In genomic region chr17:32771213-32771612, GRCm38 (mm10) we compare ENCODE assay signal across 10 mouse cellular contexts. TPM values are rescaled to one million over a fixed set of nuclear protein-coding genes. Genes with fewer than 3 reads are reported as not detected.
A peak's percentile ranks its signal among the peaks of the same experiment; 100 is the strongest.
DNase-seq lines count a peak whose midpoint lies in the region; ATAC-seq and TF ChIP-seq lines count a peak whose summit lies in the region.
"Had no signal": no experiment of that assay in that cellular context is flagged by ENCODE, and none has a peak within 500 bp of the region (broad histone marks: within the 10 kb centered on the region; RNA-seq: fewer than 3 reads in every experiment).

No protein-coding gene starts in this region.

- H3K9me3 ChIP-seq in midbrain, embryonic 16.5 days (replicated peaks; ENCODE audit: control insufficient read depth, low read length, poor library complexity, severe bottlenecking): peaks cover 4% of the 10 kb centered on the region; the same call in 1 of the 2 replicates

- peaks cover 5% of the 10 kb centered on the region; the same call in 1 of the 2 replicates for H3K4me1 ChIP-seq in cerebellum, adult 2 months (ENCODE audit: control insufficient read depth, insufficient read depth, low read length)
- H3K4me1 ChIP-seq in midbrain, embryonic 16.5 days (ENCODE audit: control insufficient read depth, insufficient read depth, low read length): no peaks in the 10 kb centered on the region
- H3K4me1 ChIP-seq: forebrain, embryonic 10.5 days had no signal

- H3K4me3 ChIP-seq in cerebellum, adult 2 months (replicated peaks; ENCODE audit: insufficient read depth, low read depth, low read length): no peak overlapping the region
- no peak overlapping the region for H3K4me3 ChIP-seq in midbrain, embryonic 16.5 days (ENCODE audit: low read depth, low read length)
- H3K4me3 ChIP-seq: forebrain, embryonic 10.5 days had no signal

- no peak for TF ChIP-seq POLR2A in cerebellum, adult 2 months (IDR thresholded peaks at IDR 0.05; ENCODE audit: borderline replicate concordance, insufficient read depth, low read length)

- ATAC-seq in midbrain, embryonic 16.5 days: no peak

- peaks cover 53% of the 10 kb centered on the region for H3K36me3 ChIP-seq in midbrain, embryonic 16.5 days (ENCODE audit: control insufficient read depth, insufficient read depth, low read length)

- no peak overlapping the region for H3K9ac ChIP-seq in midbrain, embryonic 16.5 days (ENCODE audit: low read depth, low read length)

- peak; percentile 20; the same call in 1 of the 2 replicates for TF ChIP-seq CTCF in cerebellum, adult 2 months (IDR thresholded peaks at IDR 0.05; ENCODE audit: borderline replicate concordance, insufficient read depth, low read depth, low read length)

- no peak overlapping the region for H3K4me2 ChIP-seq in midbrain, embryonic 16.5 days (ENCODE audit: low read length)
- H3K4me2 ChIP-seq: midbrain, embryonic 11.5 days had no signal

- H3K27me3 ChIP-seq in cerebellum, adult 2 months (ENCODE audit: control insufficient read depth, insufficient read depth, low read length): no peaks in the 10 kb centered on the region
- no peaks in the 10 kb centered on the region for H3K27me3 ChIP-seq in midbrain, embryonic 16.5 days (ENCODE audit: control insufficient read depth, insufficient read depth, low read depth, low read length)

- 37% methylated on average over 1 of the region's 1 CpGs for WGBS in cerebellum, adult 2 months
- WGBS in midbrain, embryonic 16.5 days: 81% methylated on average over 1 of the region's 1 CpGs

- DNase-seq in cerebellum, adult 2 months: no peak
- DNase-seq in cerebellum, adult 11-12 months: no peak
- peak; percentile 39 for DNase-seq in kidney, postnatal 10 days
- DNase-seq in kidney, adult 11 months: no peak
- peak; percentile 45 for DNase-seq in 416B (ENCODE audit: low read depth)
- peak; percentile 59 for DNase-seq in brain, adult 2 months (ENCODE audit: low read depth, low spot score)
- no peak for DNase-seq in yolk sac, embryonic 10.5 days (ENCODE audit: low spot score)

- no peak overlapping the region for H3K27ac ChIP-seq in cerebellum, adult 2 months (ENCODE audit: insufficient read depth, low read length)
- H3K27ac ChIP-seq in midbrain, embryonic 16.5 days (ENCODE audit: low read length): no peak overlapping the region
- H3K27ac ChIP-seq: forebrain, embryonic 10.5 days had no signal

RNA-seq across cellular contexts. Expression of gene Zfp871, which starts 16.9 kb away (rescaled TPM):
- polyA plus RNA-seq in cerebellum, adult 2 months (2012; rRNA removed): 25.9 and 28.8 TPM in 2 replicates
- polyA plus RNA-seq in midbrain, embryonic 16.5 days (2015; fragmentation: Nextera tagmentation; extraction: Ambion mirVana): 45.9 and 46.2 TPM in 2 replicates

RNA-seq across cellular contexts. Expression of gene Zfp811, which starts 38.5 kb away (rescaled TPM):
- 6.4 and 7.2 TPM in 2 replicates for polyA plus RNA-seq in cerebellum, adult 2 months (2012; rRNA removed)
- polyA plus RNA-seq in midbrain, embryonic 16.5 days (2015; fragmentation: Nextera tagmentation; extraction: Ambion mirVana): 59.3 and 60.3 TPM in 2 replicates

RNA-seq across cellular contexts. Expression of gene Zfp799, which starts 58.8 kb away (rescaled TPM):
- polyA plus RNA-seq in cerebellum, adult 2 months (2012; rRNA removed): 13.3 and 15.7 TPM in 2 replicates
- polyA plus RNA-seq in midbrain, embryonic 16.5 days (2015; fragmentation: Nextera tagmentation; extraction: Ambion mirVana): 15.1 and 19.1 TPM in 2 replicates

Comparison
In these comparisons a context has a peak if more than half of its experiments do, and no peak if none do; other contexts are left out.
1. DNase-seq: peak in kidney, postnatal 10 days (single experiment), 416B (single experiment) and brain, adult 2 months (single experiment); none in cerebellum, adult 2 months (0 of 2), cerebellum, adult 11-12 months (single experiment), kidney, adult 11 months (single experiment) and yolk sac, embryonic 10.5 days (single experiment).